Mouse (Mus musculus) spleen, adult 12 weeks (tissue): ENCODE data around the gene Trim11.

ENCODE experiments used
- DNase-seq: peaks from one replicate; pipeline ENCODE4 v3.0.0; 2022; ENCODE audit warnings: low spot score

The Trim11 gene

GRCm38 (mm10) chr11:58981541-58982447, 3.9 kb downstream of the Trim11 start:
- DNase-seq, result peak; percentile 51

DNA sequence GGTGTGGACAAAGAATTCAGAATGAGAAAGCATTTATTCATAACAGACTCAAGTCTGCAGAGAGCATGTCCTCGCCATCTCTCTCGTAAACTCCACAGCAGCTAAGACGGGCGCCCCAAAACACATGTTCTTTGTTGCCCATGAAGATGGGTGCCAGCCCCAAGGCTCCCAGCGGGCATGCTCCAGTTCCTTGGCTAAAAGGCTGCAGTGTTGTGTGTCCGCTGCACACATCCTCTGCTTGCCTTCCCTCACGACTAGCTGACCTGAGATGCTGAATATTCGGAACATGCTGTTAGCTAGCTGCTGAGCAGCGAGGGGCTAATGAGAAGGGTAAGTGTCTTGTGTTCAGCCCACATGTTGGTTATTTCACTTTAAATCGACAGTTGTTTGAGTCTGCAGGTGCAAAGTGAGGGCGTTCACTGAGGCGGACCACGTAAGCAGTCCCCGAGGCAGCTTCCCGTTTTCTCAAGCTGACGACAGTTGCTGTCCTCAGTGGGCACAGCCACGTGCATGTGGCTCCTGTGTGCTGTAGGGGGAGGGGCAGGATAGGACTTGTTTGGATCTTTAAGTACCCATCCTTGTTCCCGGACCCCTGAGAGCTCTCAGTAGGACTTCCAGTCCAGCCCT, 4.7 kb downstream of the Trim11 start:
- DNase-seq, result peak; percentile 39

GRCm38 (mm10) chr11:58983691-58984341, 5.9 kb downstream of the Trim11 start:
- DNase-seq, result no peak

DNA sequence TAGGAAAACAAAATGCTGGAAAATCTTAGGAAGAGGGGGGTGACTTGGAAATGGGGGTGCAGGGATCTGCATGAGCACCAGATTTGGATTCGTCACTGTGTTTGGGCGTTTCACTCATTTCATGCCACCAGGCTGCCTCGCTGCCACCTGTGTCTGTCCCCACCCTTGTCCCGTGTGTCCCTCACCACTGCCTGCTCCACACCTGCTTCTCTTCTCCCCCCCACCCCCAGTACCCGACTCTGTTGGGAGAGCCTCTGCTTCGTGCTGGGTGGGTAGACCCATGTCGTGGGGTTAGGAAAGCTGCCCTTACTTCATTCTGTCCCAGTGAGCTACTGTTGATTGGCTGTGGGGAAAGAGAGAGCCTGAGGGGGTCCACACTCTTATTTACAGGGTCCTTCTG, 6.8 kb downstream of the Trim11 start:
- no peak for DNase-seq

- DNase-seq, result no peak
Observed at GRCm38 (mm10) chr11:58985299-58985917, 7.5 kb downstream of the Trim11 start.

DNA sequence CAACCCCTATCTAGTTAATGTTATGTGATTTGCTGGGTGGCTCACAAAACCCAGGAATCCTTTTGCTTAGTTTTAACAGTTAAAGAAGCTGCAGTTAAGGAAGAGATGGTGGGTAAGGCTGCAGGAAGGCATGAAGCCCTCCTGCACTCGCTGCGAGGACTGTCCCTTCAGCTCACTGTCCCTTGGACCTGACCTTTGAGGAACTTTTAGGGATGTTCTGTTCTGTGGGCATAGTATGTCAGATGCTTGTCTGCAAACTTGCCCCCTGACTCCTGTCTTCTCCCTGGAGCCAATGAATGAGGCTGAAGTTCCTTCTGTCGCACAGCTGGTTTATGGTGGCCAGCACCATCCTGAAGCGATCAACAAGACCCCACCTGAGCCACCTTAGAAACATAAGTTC, 11.3 kb downstream of the Trim11 start:
- DNase-seq, result no peak

GRCm38 (mm10) chr11:58990141-58990540, 12.2 kb downstream of the Trim11 start:
- DNase-seq, result no peak

DNA sequence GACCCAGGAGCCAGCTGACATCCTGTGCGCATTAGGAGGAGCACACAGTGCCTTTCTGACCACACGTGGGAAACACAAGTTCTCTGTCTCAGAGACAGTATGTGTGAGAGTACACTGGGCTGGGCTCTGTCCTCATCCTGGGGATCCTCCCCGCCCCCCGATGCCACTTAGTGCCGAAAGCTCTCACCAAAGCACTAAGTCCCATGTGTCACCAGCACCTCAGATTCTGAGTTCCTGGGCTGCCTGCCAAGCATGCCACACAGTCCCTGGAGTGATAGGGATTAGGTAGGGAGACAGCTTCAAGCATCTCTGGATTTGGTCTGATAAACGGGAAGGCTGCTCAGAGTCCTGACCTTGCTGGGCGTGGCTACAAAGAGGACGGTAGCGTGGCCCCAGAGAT, 12.9 kb downstream of the Trim11 start:
- DNase-seq, result no peak

GRCm38 (mm10) chr11:58991911-58992310, 14.0 kb downstream of the Trim11 start:
- no peak for DNase-seq

- DNase-seq, result no peak
Observed at GRCm38 (mm10) chr11:58993091-58993670, 15.3 kb downstream of the Trim11 start.

- DNase-seq, result no peak
Observed at GRCm38 (mm10) chr11:58994337-58994826, 16.5 kb downstream of the Trim11 start.

DNA sequence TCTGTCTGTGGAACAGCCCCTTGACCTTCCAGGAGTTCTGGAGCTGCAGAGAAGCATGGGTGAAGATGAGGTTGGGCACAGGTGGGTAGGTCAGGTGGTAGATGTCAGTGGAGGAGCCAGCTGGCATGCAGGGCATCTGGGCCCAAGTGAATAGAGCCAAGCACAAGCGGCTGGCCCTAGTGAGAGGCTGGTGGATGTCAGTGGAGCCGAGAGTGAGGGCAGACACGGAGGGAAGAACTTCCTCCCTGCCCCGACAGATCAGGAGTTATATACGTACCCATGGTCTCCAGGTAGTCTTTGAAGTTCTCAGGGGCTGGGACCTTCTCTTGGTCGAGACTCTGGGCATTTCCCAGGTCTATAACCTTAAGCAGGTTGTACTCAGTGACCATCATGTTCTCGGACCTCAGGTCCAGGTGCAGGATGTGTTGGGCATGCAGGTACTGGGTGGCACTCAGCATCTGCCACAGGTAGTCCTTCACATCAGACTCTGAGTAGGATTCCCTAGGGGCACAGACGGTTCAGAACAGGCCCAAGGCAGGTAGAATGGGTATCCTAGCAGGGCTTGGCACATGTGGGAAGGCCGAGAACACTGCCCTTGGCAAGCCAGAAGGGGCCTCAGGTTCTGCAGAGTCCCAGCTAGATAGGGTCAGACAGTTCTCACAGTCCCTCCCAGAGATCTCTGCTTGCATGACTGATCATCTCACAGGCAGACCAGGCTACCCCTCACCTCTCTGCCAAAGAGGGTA, 17.3 kb downstream of the Trim11 start:
- DNase-seq, result no peak

DNA sequence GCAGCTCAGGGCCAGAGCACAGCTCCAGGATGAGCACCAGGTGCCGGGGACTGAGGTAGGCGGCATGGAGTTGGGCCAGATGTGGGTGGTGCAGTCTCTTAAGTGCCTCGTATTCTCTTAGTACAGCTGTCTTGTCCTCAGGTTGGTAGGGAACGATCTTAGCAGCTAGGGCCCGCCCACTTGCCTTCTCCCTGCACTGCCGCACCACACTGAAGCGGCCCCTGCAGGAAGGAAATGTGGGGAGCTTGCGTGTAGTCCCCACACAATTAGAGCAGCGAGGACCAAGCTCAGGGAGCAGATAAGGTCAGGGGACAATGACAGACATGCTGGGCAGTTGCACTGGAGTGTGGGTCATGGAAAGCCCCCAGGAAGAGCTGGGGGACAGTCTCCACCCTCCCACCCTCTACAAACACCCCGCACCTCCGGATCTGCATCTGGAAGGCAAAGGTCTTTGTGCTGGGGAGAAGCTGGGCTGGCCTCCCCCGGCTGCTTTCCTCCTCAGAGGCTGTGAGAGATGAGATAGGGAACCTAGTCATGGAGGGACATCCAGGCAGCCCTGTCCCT, 18.0 kb downstream of the Trim11 start:
- no peak for DNase-seq

DNA sequence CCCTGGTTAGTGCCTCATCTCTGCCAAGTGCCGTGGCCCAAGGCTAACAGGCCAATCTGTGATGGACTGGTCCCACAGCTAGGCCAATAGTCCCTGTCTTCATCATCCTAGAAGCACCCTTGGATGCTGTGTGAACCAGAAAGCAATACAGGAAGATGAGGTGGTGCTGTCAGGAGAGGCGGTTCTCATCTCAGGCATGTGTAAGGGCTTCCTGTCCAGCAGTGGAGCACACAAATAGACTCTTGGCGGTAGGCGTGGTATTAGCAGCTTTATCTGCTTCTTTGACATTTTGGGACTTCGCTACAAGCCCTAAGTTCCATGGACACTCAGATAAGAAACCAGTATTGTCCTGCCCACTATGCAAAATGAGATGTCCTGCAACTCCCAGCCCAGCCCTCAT, 19.6 kb downstream of the Trim11 start:
- DNase-seq, result no peak

- DNase-seq, result no peak
Observed at GRCm38 (mm10) chr11:58999158-58999557, 21.3 kb downstream of the Trim11 start.

DNA sequence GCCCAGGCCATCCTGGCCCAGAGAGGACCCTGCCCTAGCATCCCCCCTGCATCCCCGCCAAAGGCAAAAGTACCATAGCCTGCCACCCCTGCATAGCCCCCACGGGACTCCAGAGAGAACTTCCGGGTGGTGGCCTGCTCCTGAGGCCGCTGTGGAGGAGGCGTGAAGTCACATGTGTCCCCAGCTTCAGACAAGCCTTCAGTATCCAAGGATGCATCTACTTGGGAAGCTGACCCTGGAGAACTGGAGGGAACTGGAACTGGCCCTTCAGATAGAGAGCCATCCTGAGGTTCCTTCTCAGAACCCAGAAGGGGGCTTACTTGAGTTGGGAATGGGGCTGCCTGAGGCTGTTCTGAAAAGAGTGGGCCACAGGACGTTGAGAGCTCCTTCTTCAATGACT, 21.9 kb downstream of the Trim11 start:
- DNase-seq, result no peak

DNA sequence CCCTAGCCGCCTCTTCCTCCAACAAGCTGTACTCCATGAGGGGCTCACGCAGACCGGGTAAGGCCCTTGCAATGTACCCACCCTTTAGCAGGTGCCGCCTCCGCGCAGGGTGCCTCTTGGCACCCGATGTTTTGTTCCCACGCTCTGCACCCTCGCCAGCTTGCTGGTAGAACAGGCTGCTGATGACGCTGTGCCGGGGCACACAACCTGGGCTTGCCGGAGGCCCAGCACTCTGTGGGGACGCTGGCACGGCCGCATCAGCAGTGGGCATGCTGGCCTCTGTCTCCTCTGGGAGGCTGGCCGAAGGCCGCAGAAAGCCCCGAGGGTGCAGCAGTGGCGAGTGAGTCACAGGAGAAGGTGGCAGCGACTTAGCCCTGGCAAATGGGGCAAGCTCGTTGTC, 22.7 kb downstream of the Trim11 start:
- DNase-seq, result no peak

GRCm38 (mm10) chr11:59002327-59003079, 24.6 kb downstream of the Trim11 start:
- no peak for DNase-seq

DNA sequence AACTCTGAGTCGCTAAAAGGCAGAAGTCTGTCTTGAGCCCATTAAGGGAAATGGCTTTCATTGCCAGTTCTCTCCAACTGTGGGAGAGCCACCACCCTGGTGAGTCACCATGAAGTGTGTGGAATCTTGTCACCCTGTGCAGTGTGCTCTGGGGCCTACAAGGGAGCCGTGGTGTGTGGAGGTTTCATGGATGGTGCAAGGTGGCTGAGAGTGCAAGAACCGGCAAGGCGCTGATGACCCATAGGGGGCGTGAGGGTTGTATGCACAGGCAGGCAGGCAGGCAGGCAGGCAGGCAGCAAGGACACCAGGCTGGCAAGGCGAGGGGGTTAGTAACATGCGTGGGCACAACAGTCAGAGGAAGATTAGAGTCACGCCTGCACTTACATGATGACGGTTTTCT, 37.2 kb downstream of the Trim11 start:
- DNase-seq, result no peak

GRCm38 (mm10) chr11:59026411-59026810, 48.5 kb downstream of the Trim11 start:
- DNase-seq, result no peak
